8 mouse cellular contexts compared by ENCODE assay signal in the genomic region with DNA sequence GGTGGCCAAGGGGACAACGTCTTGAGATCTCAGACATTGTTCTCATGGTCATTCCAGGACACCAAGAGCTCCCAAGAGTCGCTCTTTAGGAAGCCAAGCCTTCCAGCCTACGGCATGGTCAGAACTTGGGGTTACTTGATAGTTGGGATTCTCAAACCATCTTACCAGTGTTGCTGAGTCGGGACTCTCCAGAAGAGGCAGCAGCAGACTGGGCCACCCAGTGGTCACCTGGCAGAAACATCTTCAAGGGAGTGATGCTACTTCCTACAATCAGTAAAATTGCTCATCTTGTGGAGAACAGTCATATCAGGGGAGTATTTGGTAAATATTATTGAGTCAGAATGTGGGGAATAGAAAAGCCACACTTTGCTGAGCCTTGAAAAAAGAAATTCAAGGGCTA.
DNase-seq lines count a peak whose midpoint lies in the region.

No protein-coding gene starts in this region.

- peak; percentile 21 to 65 for DNase-seq in adrenal gland, adult (ENCODE audit: inconsistent age in 2 of 2, low spot score in 1 of 2)
- DNase-seq in adrenal gland, postnatal 4 days (ENCODE audit: low spot score in 2 of 2), result no peak
- DNase-seq in left cerebral cortex, postnatal 4 days, result peak; percentile 45
- DNase-seq in left cerebral cortex, postnatal 36 days (ENCODE audit: low spot score in 2 of 2), result no peak
- DNase-seq in adrenal gland, postnatal 25 days, result peak; percentile 31
- DNase-seq in induced T-regulatory cell, adult 2 months (ENCODE audit: low read depth), result peak; percentile 1
- DNase-seq in gastrocnemius, adult 8-10 months (ENCODE audit: low spot score in 2 of 2), result no peak
- no peak for DNase-seq in spleen, postnatal 36 days (ENCODE audit: low spot score in 2 of 2)

- intact Hi-C loops in left cerebral cortex, postnatal 4 days (cut with DNase I), result no loop called here
- intact Hi-C loops in left cerebral cortex, postnatal 36 days (cut with DNase I), result loop anchor here (10.0 kb wide), 1 partner anchor 131 kb away; no protein-coding TSS in a partner anchor

Comparison
In these comparisons a context has a peak if more than half of its experiments do, and no peak if none do; other contexts are left out.
1. DNase-seq: peak in adrenal gland, adult (2 of 2), left cerebral cortex, postnatal 4 days (single experiment), adrenal gland, postnatal 25 days (single experiment) and induced T-regulatory cell, adult 2 months (single experiment); none in adrenal gland, postnatal 4 days (0 of 2), left cerebral cortex, postnatal 36 days (0 of 2), gastrocnemius, adult 8-10 months (0 of 2) and spleen, postnatal 36 days (0 of 2).